In genomic region chr7:79591812-79592731, GRCm38 (mm10) we compare ENCODE assay signal across 8 mouse cellular contexts. TPM values are rescaled to one million over a fixed set of nuclear protein-coding genes. Genes with fewer than 3 reads are reported as not detected.
A peak's percentile ranks its signal among the peaks of the same experiment; 100 is the strongest.
DNase-seq lines count a peak whose midpoint lies in the region; ATAC-seq and TF ChIP-seq lines count a peak whose summit lies in the region.

No protein-coding gene starts in this region.

- peak overlapping the region; percentile 32 for H3K4me3 ChIP-seq in lung, embryonic 14.5 days (ENCODE audit: low read depth, low read length)
- peak overlapping the region; percentile 53 for H3K4me3 ChIP-seq in hindbrain, embryonic 15.5 days
- peak overlapping the region; percentile 50 for H3K4me3 ChIP-seq in midbrain, postnatal 0 days (ENCODE audit: low read depth, low read length)

- no peak for TF ChIP-seq CTCF in lung, embryonic 14.5 days (IDR thresholded peaks at IDR 0.05; ENCODE audit: low read depth)
- TF ChIP-seq CTCF in midbrain, postnatal 0 days (IDR thresholded peaks at IDR 0.05): no peak

- no peak overlapping the region for H3K27ac ChIP-seq in lung, embryonic 14.5 days (ENCODE audit: low read depth)
- peak overlapping the region; percentile 81 for H3K27ac ChIP-seq in hindbrain, embryonic 15.5 days (replicated peaks)
- H3K27ac ChIP-seq in midbrain, postnatal 0 days (ENCODE audit: low read depth, low read length): peak overlapping the region; percentile 72

- no peaks in the 10 kb centered on the region for H3K4me1 ChIP-seq in lung, embryonic 14.5 days (ENCODE audit: insufficient read depth)
- peaks cover 44% of the 10 kb centered on the region for H3K4me1 ChIP-seq in hindbrain, embryonic 15.5 days (replicated peaks)
- peaks cover 4% of the 10 kb centered on the region; the same call in 1 of the 2 replicates for H3K4me1 ChIP-seq in midbrain, postnatal 0 days (ENCODE audit: insufficient read depth, low read length)

- no peak for ATAC-seq in lung, embryonic 14.5 days (ENCODE audit: insufficient read depth)
- peak; percentile 70 for ATAC-seq in hindbrain, embryonic 15.5 days (ENCODE audit: low FRiP score, low read depth)
- ATAC-seq in midbrain, postnatal 0 days (ENCODE audit: low FRiP score): peak; percentile 67

- H3K9me3 ChIP-seq in lung, embryonic 14.5 days (ENCODE audit: low read depth, low read length): no peaks in the 10 kb centered on the region
- H3K9me3 ChIP-seq in hindbrain, embryonic 15.5 days: no peaks in the 10 kb centered on the region
- no peaks in the 10 kb centered on the region for H3K9me3 ChIP-seq in midbrain, postnatal 0 days (ENCODE audit: low read length)

- H3K4me2 ChIP-seq in lung, embryonic 14.5 days: peak overlapping the region; percentile 60
- peak overlapping the region; percentile 92 for H3K4me2 ChIP-seq in hindbrain, embryonic 15.5 days
- peak overlapping the region; percentile 93 for H3K4me2 ChIP-seq in midbrain, postnatal 0 days (ENCODE audit: low read depth, low read length, poor library complexity, severe bottlenecking)

- no peaks in the 10 kb centered on the region for H3K36me3 ChIP-seq in lung, embryonic 14.5 days (ENCODE audit: insufficient read depth)
- H3K36me3 ChIP-seq in hindbrain, embryonic 15.5 days: no peaks in the 10 kb centered on the region
- H3K36me3 ChIP-seq in midbrain, postnatal 0 days (ENCODE audit: insufficient read depth, low read length): no peaks in the 10 kb centered on the region

- no peak for DNase-seq in lung, embryonic 14.5 days
- DNase-seq in lung, postnatal 14 days: no peak
- DNase-seq in embryo, embryonic 10.5 days (ENCODE audit: low spot score): peak; percentile 71
- DNase-seq in left cerebral cortex, postnatal 10 days (ENCODE audit: extremely low spot score in 1 of 2, low spot score in 2 of 2): peak; percentile 83 to 85
- peak; percentile 88 for DNase-seq in midbrain, postnatal 0 days (ENCODE audit: low spot score)
- DNase-seq in urinary bladder, adult 2 months (ENCODE audit: low spot score): no peak
- no peak for DNase-seq in ovary, adult 18-20 months (ENCODE audit: low spot score)

- H3K9ac ChIP-seq in lung, embryonic 14.5 days: no peak overlapping the region
- peak overlapping the region; percentile 59 for H3K9ac ChIP-seq in hindbrain, embryonic 15.5 days
- H3K9ac ChIP-seq in midbrain, postnatal 0 days (replicated peaks; ENCODE audit: low read length, poor library complexity, severe bottlenecking): peak overlapping the region; percentile 61

- under 1% methylated on average over 42 of the region's 42 CpGs for WGBS in lung, embryonic 14.5 days
- WGBS in hindbrain, embryonic 15.5 days: under 1% methylated on average over 39 of the region's 42 CpGs
- WGBS in midbrain, postnatal 0 days: 3% methylated on average over 42 of the region's 42 CpGs

- H3K27me3 ChIP-seq in lung, embryonic 14.5 days (ENCODE audit: insufficient read depth, low read length): peaks cover 67% of the 10 kb centered on the region
- H3K27me3 ChIP-seq in hindbrain, embryonic 15.5 days: peaks cover 11% of the 10 kb centered on the region; the same call in 1 of the 2 replicates
- 0 out of 2 replicates have a peak, but pooled peaks cover 3% of the 10 kb centered on the region for H3K27me3 ChIP-seq in midbrain, postnatal 0 days (ENCODE audit: insufficient read depth, low read length)

- intact Hi-C loops in left cerebral cortex, postnatal 10 days (cut with DNase I): loop anchor here (1.0 to 10.0 kb wide), 3 partner anchors 15 to 217 kb away; no protein-coding TSS in a partner anchor

RNA-seq across cellular contexts. Expression of gene Rhcg, which starts 25.4 kb away (rescaled TPM):
- not detected in 2 replicates for polyA plus RNA-seq in lung, embryonic 14.5 days (2014; fragmentation: Nextera tagmentation; extraction: Ambion mirVana)
- polyA plus RNA-seq in hindbrain, embryonic 15.5 days (2015; fragmentation: Nextera tagmentation; extraction: Ambion mirVana): 4.0 and 5.1 TPM in 2 replicates
- 1 to 10 TPM; 1.5 to 3.2 TPM for total RNA-seq in left cerebral cortex, postnatal 10 days (2021)
- total RNA-seq in midbrain, postnatal 0 days (2014; rRNA removed): 2.2 and 2.6 TPM in 2 replicates
- polyA plus RNA-seq in midbrain, postnatal 0 days (2015; fragmentation: Nextera tagmentation; extraction: Ambion mirVana): 4.3 and 4.8 TPM in 2 replicates
- polyA plus RNA-seq in urinary bladder, adult 2 months (2012; rRNA removed): not detected in 2 replicates

Comparison
In these comparisons a context has a peak if more than half of its experiments do, and no peak if none do; other contexts are left out.
1. DNase-seq: peak in embryo, embryonic 10.5 days (single experiment), left cerebral cortex, postnatal 10 days (2 of 2) and midbrain, postnatal 0 days (single experiment); none in lung, embryonic 14.5 days (single experiment), lung, postnatal 14 days (single experiment), urinary bladder, adult 2 months (single experiment) and ovary, adult 18-20 months (single experiment).
2. Peak in every context shown above with its lines, with median percentiles within 50 percentile points of each other: H3K4me2 ChIP-seq and H3K4me3 ChIP-seq.